Mouse (Mus musculus) monocyte, adult 2 months (primary cell): Measurements from ENCODE around the gene Gstm5.

Source experiments
- DNase-seq, 2 experiments: peaks; one replicate each; pipeline ENCODE4 v3.0.0; 2022; ENCODE audit warnings: low spot score in 2 of 2, low read depth in 1 of 2

The Gstm5 gene

GRCm38 (mm10) chr3:107931670-107932069 is 36.0 kb downstream of the Gstm5 start, which contains the start of gene Gstm7:
TSS of gene Gstm7 (minus strand) at chr3:107931817.
- peak; percentile 62 to 71 for DNase-seq

- DNase-seq, result no peak
Measured at GRCm38 (mm10) chr3:107932128-107932527, 36.5 kb downstream of the Gstm5 start.

- no peak for DNase-seq
Measured at GRCm38 (mm10) chr3:107935268-107935667, 39.6 kb downstream of the Gstm5 start.

GRCm38 (mm10) chr3:107935888-107936287 is 40.3 kb downstream of the Gstm5 start:
- DNase-seq, result no peak

GRCm38 (mm10) chr3:107939403-107939802 is 43.8 kb downstream of the Gstm5 start:
- DNase-seq, result peak; percentile 56 to 65

GRCm38 (mm10) chr3:107939830-107940229 is 44.2 kb downstream of the Gstm5 start:
- DNase-seq, result no peak

GRCm38 (mm10) chr3:107940524-107940923 is 44.9 kb downstream of the Gstm5 start:
- no peak for DNase-seq

- no peak for DNase-seq
Measured at GRCm38 (mm10) chr3:107941261-107941660, 45.6 kb downstream of the Gstm5 start.

GRCm38 (mm10) chr3:107943239-107943990 is 47.8 kb downstream of the Gstm5 start, which contains the start of gene Gstm6:
TSS of gene Gstm6 (minus strand) at chr3:107943749.
- no peak for DNase-seq

- no peak for DNase-seq
Measured at GRCm38 (mm10) chr3:107945729-107946128, 50.1 kb downstream of the Gstm5 start.
